ENCODE assay signal across 20 mouse cellular contexts in genomic region chr12:87021040-87021439, GRCm38 (mm10). TPM values are rescaled to one million over a fixed set of nuclear protein-coding genes. Genes with fewer than 3 reads are reported as not detected.
DNase-seq lines count a peak whose midpoint lies in the region; ATAC-seq and TF ChIP-seq lines count a peak whose summit lies in the region.
"Had no signal": no experiment of that assay in that cellular context is flagged by ENCODE, and none has a peak within 500 bp of the region (broad histone marks: within the 10 kb centered on the region; RNA-seq: fewer than 3 reads in every experiment).

Tmem63c (plus strand) TSS chr12:87021340.

- no peak for TF ChIP-seq POLR2A in brain, embryonic 14.5 days (IDR thresholded peaks at IDR 0.05; ENCODE audit: borderline replicate concordance, extremely low read depth, insufficient read depth, insufficient read length, poor library complexity, severe bottlenecking)

- no peak within 1 kb of the TSS for H3K9ac ChIP-seq in forebrain, embryonic 16.5 days (replicated peaks; ENCODE audit: low read depth, low read length)
- H3K9ac ChIP-seq in forebrain, postnatal 0 days = no peak within 1 kb of the TSS
- no peak within 1 kb of the TSS for H3K9ac ChIP-seq in liver, embryonic 12.5 days
- H3K9ac ChIP-seq: midbrain, embryonic 12.5 days had no signal

- H3K27me3 ChIP-seq in forebrain, embryonic 16.5 days (replicated peaks; ENCODE audit: control insufficient read depth, insufficient read depth, low read length) = no peaks in the 10 kb centered on the region
- no peaks in the 10 kb centered on the region for H3K27me3 ChIP-seq in forebrain, postnatal 0 days (ENCODE audit: insufficient read depth, low read length)
- H3K27me3 ChIP-seq in liver, embryonic 12.5 days (replicated peaks) = peaks cover 44% of the 10 kb centered on the region

- H3K27ac ChIP-seq in forebrain, embryonic 16.5 days (ENCODE audit: low read length) = no peak within 1 kb of the TSS
- H3K27ac ChIP-seq in forebrain, postnatal 0 days (ENCODE audit: low read depth, low read length) = no peak within 1 kb of the TSS
- no peak within 1 kb of the TSS for H3K27ac ChIP-seq in liver, embryonic 12.5 days
- H3K27ac ChIP-seq: embryonic facial prominence, embryonic 10.5 days; midbrain, embryonic 12.5 days had no signal

- no peak for TF ChIP-seq CTCF in forebrain, postnatal 0 days (IDR thresholded peaks at IDR 0.05; ENCODE audit: low read depth)
- TF ChIP-seq CTCF in brain, embryonic 14.5 days (IDR thresholded peaks at IDR 0.05; ENCODE audit: borderline replicate concordance, extremely low read depth, insufficient read depth, insufficient read length) = no peak

- H3K4me3 ChIP-seq in forebrain, embryonic 16.5 days (replicated peaks; ENCODE audit: low read length) = no peak within 1 kb of the TSS
- H3K4me3 ChIP-seq in forebrain, postnatal 0 days (ENCODE audit: low read depth, low read length) = no peak within 1 kb of the TSS
- no peak within 1 kb of the TSS for H3K4me3 ChIP-seq in liver, embryonic 12.5 days
- H3K4me3 ChIP-seq: embryonic facial prominence, embryonic 10.5 days; midbrain, embryonic 12.5 days had no signal

- WGBS in forebrain, embryonic 16.5 days = 85% methylated on average over 6 of the region's 6 CpGs
- 90% methylated on average over 6 of the region's 6 CpGs for WGBS in forebrain, postnatal 0 days
- 52% methylated on average over 6 of the region's 6 CpGs for WGBS in liver, embryonic 12.5 days (ENCODE audit: insufficient replicate concordance)

- no peak for ATAC-seq in forebrain, embryonic 16.5 days
- no peak for ATAC-seq in forebrain, postnatal 0 days
- no peak for ATAC-seq in liver, embryonic 12.5 days
- ATAC-seq: forebrain, embryonic 14.5 days had no signal

- DNase-seq in forebrain, postnatal 0 days = no peak
- no peak for DNase-seq in layer of hippocampus, adult 8-10 months (ENCODE audit: low spot score in 2 of 2)
- no peak for DNase-seq in layer of hippocampus, adult 9-11 months
- DNase-seq in brain, embryonic 14.5 days (ENCODE audit: low read depth) = no peak
- no peak for DNase-seq in left cerebral cortex, adult 8-10 months (ENCODE audit: low spot score in 2 of 2)
- DNase-seq in kidney, adult 11 months = no peak
- DNase-seq: cerebellum, adult 11-12 months; cerebellum, postnatal 36 days; kidney, adult 8-10 months; kidney, postnatal 36 days; liver; lung, adult 2 months; lung, postnatal 36 days; thymus, adult 2 months had no signal

- no peaks in the 10 kb centered on the region for H3K9me3 ChIP-seq in forebrain, embryonic 16.5 days (ENCODE audit: control insufficient read depth, low read length)
- no peaks in the 10 kb centered on the region for H3K9me3 ChIP-seq in forebrain, postnatal 0 days (ENCODE audit: low read length)
- H3K9me3 ChIP-seq in liver, embryonic 12.5 days (replicated peaks) = no peaks in the 10 kb centered on the region
- H3K9me3 ChIP-seq: embryonic facial prominence, embryonic 10.5 days; midbrain, embryonic 12.5 days had no signal

- H3K4me2 ChIP-seq in forebrain, embryonic 16.5 days (ENCODE audit: low read length) = no peak within 1 kb of the TSS
- H3K4me2 ChIP-seq in forebrain, postnatal 0 days (ENCODE audit: low read depth) = no peak within 1 kb of the TSS
- no peak within 1 kb of the TSS for H3K4me2 ChIP-seq in liver, embryonic 12.5 days
- H3K4me2 ChIP-seq: midbrain, embryonic 12.5 days had no signal

- H3K4me1 ChIP-seq in forebrain, embryonic 16.5 days (replicated peaks; ENCODE audit: control insufficient read depth, insufficient read depth, low read length) = peaks cover 4% of the 10 kb centered on the region
- H3K4me1 ChIP-seq in forebrain, postnatal 0 days (ENCODE audit: insufficient read depth) = no peaks in the 10 kb centered on the region
- peaks cover 2% of the 10 kb centered on the region for H3K4me1 ChIP-seq in liver, embryonic 12.5 days
- H3K4me1 ChIP-seq: midbrain, embryonic 12.5 days had no signal

- no peaks in the 10 kb centered on the region for H3K36me3 ChIP-seq in forebrain, embryonic 16.5 days (ENCODE audit: control insufficient read depth, insufficient read depth)
- H3K36me3 ChIP-seq in forebrain, postnatal 0 days (ENCODE audit: insufficient read depth) = no peaks in the 10 kb centered on the region
- no peaks in the 10 kb centered on the region for H3K36me3 ChIP-seq in liver, embryonic 12.5 days
- H3K36me3 ChIP-seq: embryonic facial prominence, embryonic 10.5 days; midbrain, embryonic 12.5 days had no signal

RNA-seq across cellular contexts. Expression of gene Tmem63c, which starts in this region (rescaled TPM):
- 6.4 and 11.2 TPM in 2 replicates for polyA plus RNA-seq in forebrain, embryonic 16.5 days (2015; fragmentation: Nextera tagmentation; extraction: Ambion mirVana)
- 20.1 and 21.8 TPM in 2 replicates for total RNA-seq in forebrain, postnatal 0 days (2014; rRNA removed)
- polyA plus RNA-seq in forebrain, postnatal 0 days (2015; fragmentation: Nextera tagmentation; extraction: Ambion mirVana) = 6.6 and 8.5 TPM in 2 replicates
- 10 to 100 TPM; 30.7 to 42.1 (median 36.4) TPM for total RNA-seq in layer of hippocampus, adult 8-10 months (2022)
- 18.1 and 19.6 TPM in 2 replicates for polyA plus RNA-seq in brain, embryonic 14.5 days (2012; rRNA removed)
- total RNA-seq in left cerebral cortex, adult 8-10 months (2022) = 10 to 100 TPM; 34.8 to 43.8 (median 37.5) TPM
- not detected in 2 replicates for polyA plus RNA-seq in liver, embryonic 12.5 days (2016; fragmentation: Nextera tagmentation; extraction: Ambion mirVana)
- polyA plus RNA-seq: heart, postnatal 0 days had no signal
